Mouse (Mus musculus): ENCODE results near the gene Mucl3. TPM values are rescaled to one million over a fixed set of nuclear protein-coding genes. Genes with fewer than 3 reads are reported as not detected.

Gene Mucl3
- polyA plus RNA-seq, 1 experiment = not detected

DNA sequence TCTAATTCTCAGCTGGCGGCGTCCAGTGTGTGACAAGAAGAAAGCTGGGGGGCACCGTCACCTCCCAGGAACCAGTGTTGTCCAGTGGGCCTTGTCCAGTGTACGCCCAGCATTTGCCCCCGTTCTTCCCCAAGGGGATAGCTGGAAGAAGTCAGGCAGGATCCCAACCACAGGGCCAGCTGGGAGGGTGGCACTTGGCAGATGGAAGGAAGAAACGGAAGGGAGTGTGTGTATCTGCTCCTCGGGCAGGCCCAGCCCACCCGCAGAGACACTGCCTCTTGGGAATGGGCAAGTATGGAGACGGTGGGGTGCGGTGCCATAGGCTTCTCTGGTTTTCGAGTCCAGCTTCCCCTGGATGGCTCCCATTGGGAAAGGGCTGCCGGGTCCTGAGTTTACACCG is 38.5 kb upstream of the Mucl3 start:
- Histone ChIP-seq H3K27ac (ENCODE audit: insufficient read depth, low read length) (no peak overlapping the region), H3K4me1 (ENCODE audit: control insufficient read depth, insufficient read depth, insufficient read length) (no peaks in the 10 kb centered on the region), H3K4me3 (ENCODE audit: extremely low read depth, insufficient read depth, insufficient read length) (no peak overlapping the region), H3K36me3 (ENCODE audit: control insufficient read depth, insufficient read depth, low read length) (no peaks in the 10 kb centered on the region; the same call in 1 of the 2 replicates), H3K27me3 (ENCODE audit: control insufficient read depth, insufficient read depth, low read length) (no peaks in the 10 kb centered on the region)
- no peak for TF ChIP-seq POLR2A (IDR thresholded peaks at IDR 0.05; ENCODE audit: low read depth, low read length)
- no peak for TF ChIP-seq CTCF (IDR thresholded peaks at IDR 0.05; ENCODE audit: extremely low read depth, insufficient read depth, insufficient read length, insufficient replicate concordance)
- no peak for DNase-seq (ENCODE audit: low read depth in 1 of 2, low spot score in 2 of 2)
- WGBS = 86% methylated on average over 13 of the region's 13 CpGs

DNA sequence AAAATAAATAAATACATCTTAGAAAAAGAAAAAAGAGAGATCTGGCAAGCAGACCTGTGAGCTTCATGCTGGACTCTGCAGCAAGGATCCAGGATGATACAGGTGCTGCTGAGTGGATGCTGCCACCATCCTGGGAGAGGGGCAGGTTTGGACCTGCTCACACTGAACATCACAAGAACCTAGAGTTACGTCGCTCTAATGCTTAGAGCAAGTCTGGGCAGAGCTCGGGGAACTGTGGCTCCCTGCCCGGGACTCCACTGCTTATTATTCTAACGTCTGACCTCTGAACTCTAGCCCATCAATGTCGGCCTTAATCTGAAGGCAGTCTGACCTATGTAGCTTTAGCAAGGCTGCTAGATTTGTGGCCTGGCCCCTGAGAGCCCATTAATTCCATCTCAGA is 37.1 kb upstream of the Mucl3 start:
- TF ChIP-seq CTCF (IDR thresholded peaks at IDR 0.05; ENCODE audit: extremely low read depth, insufficient read depth, insufficient read length, insufficient replicate concordance) (no peak), POLR2A (IDR thresholded peaks at IDR 0.05; ENCODE audit: low read depth, low read length) (no peak)
- Histone ChIP-seq H3K4me1 (ENCODE audit: control insufficient read depth, insufficient read depth, insufficient read length) (no peaks in the 10 kb centered on the region), H3K27me3 (ENCODE audit: control insufficient read depth, insufficient read depth, low read length) (no peaks in the 10 kb centered on the region), H3K27ac (ENCODE audit: insufficient read depth, low read length) (no peak overlapping the region), H3K4me3 (ENCODE audit: extremely low read depth, insufficient read depth, insufficient read length) (no peak overlapping the region), H3K36me3 (ENCODE audit: control insufficient read depth, insufficient read depth, low read length) (no peaks in the 10 kb centered on the region)
- WGBS = 71% methylated on average over 6 of the region's 6 CpGs
- DNase-seq (ENCODE audit: low read depth in 1 of 2, low spot score in 2 of 2) = no peak

- peaks cover 5% of the 10 kb centered on the region; the same call in 1 of the 2 replicates for H3K4me1 ChIP-seq (ENCODE audit: control insufficient read depth, insufficient read depth, insufficient read length)
- H3K27me3 ChIP-seq (ENCODE audit: control insufficient read depth, insufficient read depth, low read length) = no peaks in the 10 kb centered on the region
- peak within 1 kb of the TSS; percentile 77 for H3K4me3 ChIP-seq (ENCODE audit: extremely low read depth, insufficient read depth, insufficient read length)
- 0 out of 2 replicates have a peak within 1 kb of the TSS, but pooled peaks have one; percentile 26 for H3K27ac ChIP-seq (ENCODE audit: insufficient read depth, low read length)
- TF ChIP-seq POLR2A (IDR thresholded peaks at IDR 0.05; ENCODE audit: low read depth, low read length) = no peak
- TF ChIP-seq CTCF (IDR thresholded peaks at IDR 0.05; ENCODE audit: extremely low read depth, insufficient read depth, insufficient read length, insufficient replicate concordance) = no peak
- 2% methylated on average over 23 of the region's 23 CpGs for WGBS
- DNase-seq (ENCODE audit: low read depth in 1 of 2, low spot score in 2 of 2) = peak; percentile 84 to 93
- H3K36me3 ChIP-seq (ENCODE audit: control insufficient read depth, insufficient read depth, low read length) = no peaks in the 10 kb centered on the region
Observed at GRCm38 (mm10) chr17:35673416-35674035, 30.0 kb upstream of the Mucl3 start, which contains the start of gene Gtf2h4. Gene Gtf2h4, minus strand, starts transcription at chr17:35673739.

DNA sequence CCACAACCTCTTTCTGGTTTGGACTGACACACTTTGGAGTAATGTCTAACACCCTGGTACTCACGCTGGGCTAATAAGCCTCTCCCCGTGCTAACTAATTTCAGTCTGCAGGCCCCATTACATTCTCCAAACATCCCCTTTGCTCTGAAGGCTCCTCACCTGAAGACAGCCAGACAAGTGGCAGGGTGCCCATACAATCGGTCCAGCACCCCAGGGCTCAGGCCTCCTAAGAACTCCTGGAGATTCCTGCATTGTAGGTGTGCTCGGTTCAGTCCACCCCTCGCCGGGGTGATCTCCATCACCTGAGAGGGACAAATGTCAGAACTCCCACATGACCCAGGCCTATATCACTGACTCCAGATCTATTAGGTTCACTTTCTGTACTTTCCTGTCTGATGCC is 29.0 kb upstream of the Mucl3 start:
- no peaks in the 10 kb centered on the region for H3K27me3 ChIP-seq (ENCODE audit: control insufficient read depth, insufficient read depth, low read length)
- H3K4me1 ChIP-seq (ENCODE audit: control insufficient read depth, insufficient read depth, insufficient read length) = peaks cover 5% of the 10 kb centered on the region; the same call in 1 of the 2 replicates
- DNase-seq (ENCODE audit: low read depth in 1 of 2, low spot score in 2 of 2) = no peak
- TF ChIP-seq POLR2A (IDR thresholded peaks at IDR 0.05; ENCODE audit: low read depth, low read length) (no peak), CTCF (IDR thresholded peaks at IDR 0.05; ENCODE audit: extremely low read depth, insufficient read depth, insufficient read length, insufficient replicate concordance) (no peak)
- H3K36me3 ChIP-seq (ENCODE audit: control insufficient read depth, insufficient read depth, low read length) = no peaks in the 10 kb centered on the region
- no peak overlapping the region for H3K27ac ChIP-seq (ENCODE audit: insufficient read depth, low read length)
- no peak overlapping the region for H3K4me3 ChIP-seq (ENCODE audit: extremely low read depth, insufficient read depth, insufficient read length)
- WGBS = 92% methylated on average over 6 of the region's 6 CpGs

- H3K4me3 ChIP-seq (ENCODE audit: extremely low read depth, insufficient read depth, insufficient read length) = no peak overlapping the region
- H3K27me3 ChIP-seq (ENCODE audit: control insufficient read depth, insufficient read depth, low read length) = no peaks in the 10 kb centered on the region
- DNase-seq (ENCODE audit: low read depth in 1 of 2, low spot score in 2 of 2) = no peak
- no peak overlapping the region for H3K27ac ChIP-seq (ENCODE audit: insufficient read depth, low read length)
- peaks cover 5% of the 10 kb centered on the region; the same call in 1 of the 2 replicates for H3K4me1 ChIP-seq (ENCODE audit: control insufficient read depth, insufficient read depth, insufficient read length)
- 95% methylated on average over 6 of the region's 6 CpGs for WGBS
- TF ChIP-seq POLR2A (IDR thresholded peaks at IDR 0.05; ENCODE audit: low read depth, low read length) (no peak), CTCF (IDR thresholded peaks at IDR 0.05; ENCODE audit: extremely low read depth, insufficient read depth, insufficient read length, insufficient replicate concordance) (no peak)
- H3K36me3 ChIP-seq (ENCODE audit: control insufficient read depth, insufficient read depth, low read length) = no peaks in the 10 kb centered on the region
Observed at GRCm38 (mm10) chr17:35671846-35672245, 28.4 kb upstream of the Mucl3 start.

DNA sequence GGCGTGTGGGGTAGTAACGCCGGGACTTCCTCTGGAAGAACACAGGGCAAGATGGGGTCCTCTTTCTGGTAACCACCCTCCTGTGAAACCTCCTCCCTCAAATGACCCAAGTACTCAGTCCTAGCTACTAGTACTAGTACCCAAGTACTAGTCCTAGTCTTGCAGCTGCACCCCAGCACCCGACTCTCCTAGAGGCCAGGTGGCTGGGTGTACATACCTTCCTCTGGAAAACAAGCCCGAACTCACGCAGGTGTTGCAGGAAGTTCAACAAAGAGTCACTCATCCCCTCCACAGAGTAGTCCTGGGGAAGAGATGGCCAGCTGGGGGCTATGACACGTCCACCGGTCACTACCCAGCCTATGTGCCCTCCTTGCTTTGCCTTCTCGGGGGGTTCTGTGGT is 26.2 kb upstream of the Mucl3 start:
- WGBS = 96% methylated on average over 9 of the region's 9 CpGs
- Histone ChIP-seq H3K27ac (ENCODE audit: insufficient read depth, low read length) (no peak overlapping the region), H3K27me3 (ENCODE audit: control insufficient read depth, insufficient read depth, low read length) (no peaks in the 10 kb centered on the region), H3K4me3 (ENCODE audit: extremely low read depth, insufficient read depth, insufficient read length) (no peak overlapping the region), H3K36me3 (ENCODE audit: control insufficient read depth, insufficient read depth, low read length) (no peaks in the 10 kb centered on the region), H3K4me1 (ENCODE audit: control insufficient read depth, insufficient read depth, insufficient read length) (peaks cover 7% of the 10 kb centered on the region; the same call in 1 of the 2 replicates)
- TF ChIP-seq CTCF (IDR thresholded peaks at IDR 0.05; ENCODE audit: extremely low read depth, insufficient read depth, insufficient read length, insufficient replicate concordance) = no peak
- TF ChIP-seq POLR2A (IDR thresholded peaks at IDR 0.05; ENCODE audit: low read depth, low read length) = no peak
- DNase-seq (ENCODE audit: low read depth in 1 of 2, low spot score in 2 of 2) = no peak
